Mouse (Mus musculus) neutrophil, adult 83 days (primary cell): ENCODE results near the gene Tmem62. TPM values are rescaled to one million over a fixed set of nuclear protein-coding genes. Genes with fewer than 3 reads are reported as not detected.

Experiments used
- total RNA-seq, 2 experiments: library from RNA; stranded (reverse); gene quantifications; one replicate each; pipeline ENCODE4 v1.2.4; 2023

The Tmem62 gene
- 1 to 10 TPM; 6.8 to 9.1 TPM for total RNA-seq

GRCm38 (mm10) chr2:120976990-120977925 lies at the start of gene Tmem62:
TSS of gene Tmem62 (plus strand) at chr2:120977017.

GRCm38 (mm10) chr2:120970559-120971080 lies 6.2 kb upstream of the Tmem62 start, which contains the start of gene Ubr1:
TSS of gene Ubr1 (minus strand) at chr2:120970715.

GRCm38 (mm10) chr2:121007925-121008663 lies 31.3 kb downstream of the Tmem62 start, which contains the start of gene Ccndbp1:
TSS of gene Ccndbp1 (plus strand) at chr2:121008403.

GRCm38 (mm10) chr2:121036733-121037341 lies 60.0 kb downstream of the Tmem62 start, which contains the start of gene Epb42:
TSS of gene Epb42 (minus strand) at chr2:121037072.

Other genes with a start within 250 kb of the Tmem62 start
- gene Cdan1, start 126.9 kb upstream of the Tmem62 start, total RNA-seq, result 10 to 100 TPM; 19.0 to 22.5 TPM
- gene Ttbk2, start 126.4 kb upstream of the Tmem62 start, total RNA-seq, result 1 to 10 TPM; 6.7 to 7.7 TPM
- 10 to 100 TPM; 24.5 to 29.2 TPM for gene Ubr1, start 6.3 kb upstream of the Tmem62 start, total RNA-seq
- 10 to 100 TPM; 59.3 to 62.5 TPM for gene Ccndbp1, start 31.4 kb downstream of the Tmem62 start, total RNA-seq
- gene Epb42, start 60.1 kb downstream of the Tmem62 start, total RNA-seq, result 10 to 100 TPM; 15.1 to 17.4 TPM
- gene Tgm5, start 108.8 kb downstream of the Tmem62 start, total RNA-seq, result not detected
- gene Tgm7, start 132.8 kb downstream of the Tmem62 start, total RNA-seq, result not detected
- gene Adal, start 163.4 kb downstream of the Tmem62 start, total RNA-seq, result 1 to 10 TPM; 4.3 to 6.4 TPM
- 1 to 10 TPM; 6.0 to 6.2 TPM for gene Lcmt2, start 163.6 kb downstream of the Tmem62 start, total RNA-seq
- gene Tubgcp4, start 193.6 kb downstream of the Tmem62 start, total RNA-seq, result 10 to 100 TPM; 40.2 to 45.8 TPM
- gene Zscan29, start 194.1 kb downstream of the Tmem62 start, total RNA-seq, result 10 to 100 TPM; 42.1 to 43.2 TPM